In genomic region chr2:17571716-17572115, GRCm38 (mm10) we compare ENCODE assay signal across 16 mouse cellular contexts.
"Had no signal": no experiment of that assay in that cellular context is flagged by ENCODE, and none has a peak within 500 bp of the region (broad histone marks: within the 10 kb centered on the region; RNA-seq: fewer than 3 reads in every experiment).

No protein-coding gene starts in this region.

- H3K4me3 ChIP-seq: neural tube, embryonic 13.5 days; neural tube, embryonic 15.5 days; stomach, embryonic 15.5 days had no signal

- H3K36me3 ChIP-seq: neural tube, embryonic 13.5 days; neural tube, embryonic 15.5 days; stomach, embryonic 15.5 days had no signal

- H3K9ac ChIP-seq: neural tube, embryonic 13.5 days; neural tube, embryonic 15.5 days; stomach, embryonic 15.5 days had no signal

- H3K27ac ChIP-seq: neural tube, embryonic 13.5 days; neural tube, embryonic 15.5 days; stomach, embryonic 15.5 days; stomach, postnatal 0 days had no signal

- H3K4me2 ChIP-seq: neural tube, embryonic 13.5 days; neural tube, embryonic 15.5 days; stomach, embryonic 15.5 days had no signal

- DNase-seq: retina, postnatal 1 day; right cerebral cortex, adult 18-20 months; right cerebral cortex, postnatal 14 days; right cerebral cortex, postnatal 25 days; right cerebral cortex, postnatal 4 days; spleen, adult 18-20 months; thymus, adult 18-20 months; thymus, adult 2 months; thymus, postnatal 14 days; thymus, postnatal 25 days; thymus, postnatal 36 days; thymus, postnatal 4 days had no signal

- H3K9me3 ChIP-seq: neural tube, embryonic 13.5 days; neural tube, embryonic 15.5 days; stomach, embryonic 15.5 days had no signal

- H3K4me1 ChIP-seq: neural tube, embryonic 13.5 days; neural tube, embryonic 15.5 days; stomach, embryonic 15.5 days had no signal

- H3K27me3 ChIP-seq: neural tube, embryonic 13.5 days; neural tube, embryonic 15.5 days; stomach, embryonic 15.5 days had no signal
